Mouse (Mus musculus): Measurements from ENCODE around the gene Slc35f3. TPM values are rescaled to one million over a fixed set of nuclear protein-coding genes. Genes with fewer than 3 reads are reported as not detected.

Gene Slc35f3
- polyA plus RNA-seq, 1 experiment: not detected

DNA sequence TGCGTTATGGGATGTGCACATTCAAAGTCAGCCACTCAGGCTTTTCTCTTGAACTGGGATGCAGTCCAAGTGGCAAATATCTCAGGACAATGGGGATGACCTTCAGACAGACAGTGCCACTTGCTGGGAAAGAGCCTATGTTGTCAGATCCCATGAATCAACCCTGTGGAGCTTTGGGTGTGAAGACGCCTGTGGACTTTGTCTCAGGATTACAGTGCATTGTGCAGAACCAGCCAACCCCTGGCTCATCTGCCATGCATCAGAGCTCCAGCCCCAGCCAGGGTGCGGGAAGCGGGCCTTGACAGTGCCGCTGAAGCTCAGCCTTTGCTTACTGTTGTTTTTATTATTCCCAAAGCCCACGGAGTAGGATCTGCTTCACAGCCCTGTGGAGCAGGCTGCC lies 60.9 kb downstream of the Slc35f3 start:
- Histone ChIP-seq H3K4me3 (ENCODE audit: insufficient read depth, low read length) (no peak overlapping the region), H3K4me1 (ENCODE audit: control insufficient read depth, insufficient read depth, low read length) (no peaks in the 10 kb centered on the region), H3K27ac (ENCODE audit: insufficient read depth, low read depth, low read length) (no peak overlapping the region)
- TF ChIP-seq CTCF (IDR thresholded peaks at IDR 0.05; ENCODE audit: low read depth, low read length): no peak
- TF ChIP-seq POLR2A (IDR thresholded peaks at IDR 0.05; ENCODE audit: borderline replicate concordance, low read depth, low read length): no peak

DNA sequence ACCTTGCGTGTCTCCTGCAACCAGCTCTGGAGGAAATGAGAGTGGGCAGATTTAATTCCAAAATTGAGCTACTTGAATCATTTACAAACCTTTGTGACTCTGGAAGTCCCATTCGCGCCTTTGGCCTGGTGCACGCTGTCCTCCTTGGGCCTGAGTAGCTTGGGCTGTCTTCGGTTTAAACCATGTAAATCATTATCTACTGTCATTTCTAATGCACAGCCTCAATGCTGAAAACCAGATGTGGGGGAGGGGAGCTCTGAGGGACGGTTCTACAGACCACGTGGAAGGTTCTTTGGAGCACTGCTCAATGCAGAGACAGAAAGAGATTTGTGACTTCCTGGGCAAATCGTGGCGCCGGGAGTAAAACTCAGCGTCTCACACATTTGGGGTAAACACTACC lies 61.7 kb downstream of the Slc35f3 start:
- no peak overlapping the region for H3K27ac ChIP-seq (ENCODE audit: insufficient read depth, low read depth, low read length)
- H3K4me1 ChIP-seq (ENCODE audit: control insufficient read depth, insufficient read depth, low read length): no peaks in the 10 kb centered on the region
- H3K4me3 ChIP-seq (ENCODE audit: insufficient read depth, low read length): no peak overlapping the region
- no peak for TF ChIP-seq POLR2A (IDR thresholded peaks at IDR 0.05; ENCODE audit: borderline replicate concordance, low read depth, low read length)
- no peak for TF ChIP-seq CTCF (IDR thresholded peaks at IDR 0.05; ENCODE audit: low read depth, low read length)

DNA sequence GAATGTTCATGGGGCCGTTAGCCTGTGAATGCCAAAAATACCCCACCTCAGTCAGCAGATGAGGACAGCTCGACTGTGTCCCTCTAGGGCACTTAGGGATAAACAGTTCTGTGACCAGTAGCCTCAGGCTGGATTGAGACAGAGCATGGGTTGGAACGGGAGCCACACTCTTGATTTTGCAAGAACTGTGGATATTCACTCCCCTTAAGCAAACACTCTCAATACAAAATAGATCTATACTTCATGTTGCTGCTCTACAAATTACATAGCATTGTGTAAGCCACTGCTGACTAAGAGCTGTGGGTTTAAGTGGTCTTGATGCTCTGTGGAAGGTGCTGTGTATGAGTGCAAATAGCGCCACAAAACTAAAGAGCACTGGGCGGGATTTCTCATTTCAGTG lies 62.3 kb downstream of the Slc35f3 start:
- H3K4me1 ChIP-seq (ENCODE audit: control insufficient read depth, insufficient read depth, low read length): no peaks in the 10 kb centered on the region
- H3K4me3 ChIP-seq (ENCODE audit: insufficient read depth, low read length): no peak overlapping the region
- H3K27ac ChIP-seq (ENCODE audit: insufficient read depth, low read depth, low read length): no peak overlapping the region
- TF ChIP-seq POLR2A (IDR thresholded peaks at IDR 0.05; ENCODE audit: borderline replicate concordance, low read depth, low read length): no peak
- TF ChIP-seq CTCF (IDR thresholded peaks at IDR 0.05; ENCODE audit: low read depth, low read length): no peak

DNA sequence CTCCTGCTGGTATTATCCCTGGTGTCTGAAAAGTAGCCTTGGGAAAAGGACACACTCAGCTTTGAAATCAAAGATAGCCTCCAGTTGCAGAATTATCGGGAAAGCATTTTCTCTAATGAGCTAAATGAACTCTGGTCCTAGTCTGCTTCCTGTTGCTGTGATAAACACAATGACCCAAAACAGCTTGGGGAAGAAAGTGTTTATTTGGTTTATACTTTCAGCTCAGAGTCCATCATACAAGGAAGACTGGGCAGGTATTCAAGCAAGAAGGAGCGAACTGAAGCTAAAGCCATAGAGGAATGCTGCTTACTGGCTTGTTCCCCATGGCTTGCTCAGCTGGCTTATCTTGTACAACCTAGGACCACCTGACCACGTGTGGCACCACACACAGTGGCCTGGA lies 67.9 kb downstream of the Slc35f3 start:
- Histone ChIP-seq H3K4me1 (ENCODE audit: control insufficient read depth, insufficient read depth, low read length) (no peaks in the 10 kb centered on the region), H3K4me3 (ENCODE audit: insufficient read depth, low read length) (no peak overlapping the region), H3K27ac (ENCODE audit: insufficient read depth, low read depth, low read length) (no peak overlapping the region)
- TF ChIP-seq POLR2A (IDR thresholded peaks at IDR 0.05; ENCODE audit: borderline replicate concordance, low read depth, low read length) (no peak), CTCF (IDR thresholded peaks at IDR 0.05; ENCODE audit: low read depth, low read length) (no peak)

DNA sequence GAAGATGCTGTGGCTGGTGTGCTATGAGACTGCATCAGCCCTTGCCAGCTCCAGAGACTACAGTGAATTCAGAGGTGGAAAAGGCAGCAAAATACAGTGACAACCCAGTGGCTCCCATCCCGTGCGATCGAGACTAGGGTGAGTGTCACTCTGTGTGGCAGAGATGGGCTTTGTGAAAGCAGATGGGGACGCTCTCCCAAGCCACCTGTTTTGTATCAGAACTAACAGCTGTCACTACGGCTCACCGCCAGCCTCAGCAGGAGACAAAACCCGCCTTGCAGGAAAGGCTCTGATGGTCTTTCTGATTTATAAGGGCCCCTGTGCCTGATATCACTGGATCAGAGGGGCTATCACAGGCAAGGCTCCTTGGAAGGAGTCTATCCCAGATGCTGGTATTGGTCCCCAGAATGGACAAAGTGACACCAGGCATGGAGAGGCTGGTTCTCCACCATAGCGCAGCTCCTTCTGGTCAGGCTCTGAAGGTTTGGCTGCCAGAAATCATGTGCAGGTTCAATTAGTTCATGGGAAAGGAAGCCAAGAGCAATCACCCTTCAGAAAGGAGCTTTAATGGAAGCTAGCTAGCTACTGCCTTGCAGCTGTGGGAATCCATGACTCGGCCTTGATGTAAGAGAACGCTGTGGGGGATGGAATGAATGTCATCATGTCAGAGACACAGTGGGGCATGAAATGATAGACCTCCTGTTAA lies 70.1 kb downstream of the Slc35f3 start:
- H3K4me1 ChIP-seq (ENCODE audit: control insufficient read depth, insufficient read depth, low read length): no peaks in the 10 kb centered on the region
- no peak overlapping the region for H3K4me3 ChIP-seq (ENCODE audit: insufficient read depth, low read length)
- no peak for TF ChIP-seq CTCF (IDR thresholded peaks at IDR 0.05; ENCODE audit: low read depth, low read length)
- no peak for TF ChIP-seq POLR2A (IDR thresholded peaks at IDR 0.05; ENCODE audit: borderline replicate concordance, low read depth, low read length)
- no peak overlapping the region for H3K27ac ChIP-seq (ENCODE audit: insufficient read depth, low read depth, low read length)

DNA sequence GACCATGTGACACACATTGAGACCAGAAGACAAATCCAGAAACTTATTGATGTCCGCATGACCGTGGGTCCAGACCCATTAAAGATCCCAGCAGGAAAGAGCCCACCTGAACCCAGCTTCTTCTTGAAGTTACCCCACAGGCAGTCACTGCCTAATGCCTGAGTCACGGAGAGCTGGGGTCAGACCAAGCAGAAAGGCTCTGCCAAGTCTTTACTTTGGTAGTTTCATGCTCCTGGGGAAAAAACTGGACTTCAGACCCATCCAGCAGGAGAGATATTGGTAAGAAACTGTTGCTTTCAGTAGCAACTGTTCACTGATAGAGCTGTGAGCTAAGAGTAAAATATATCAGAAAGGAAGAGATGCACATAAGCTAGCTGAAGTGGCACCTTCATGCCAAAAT lies 73.5 kb downstream of the Slc35f3 start:
- no peak overlapping the region for H3K27ac ChIP-seq (ENCODE audit: insufficient read depth, low read depth, low read length)
- no peaks in the 10 kb centered on the region for H3K4me1 ChIP-seq (ENCODE audit: control insufficient read depth, insufficient read depth, low read length)
- H3K4me3 ChIP-seq (ENCODE audit: insufficient read depth, low read length): no peak overlapping the region
- TF ChIP-seq CTCF (IDR thresholded peaks at IDR 0.05; ENCODE audit: low read depth, low read length) (no peak), POLR2A (IDR thresholded peaks at IDR 0.05; ENCODE audit: borderline replicate concordance, low read depth, low read length) (no peak)

DNA sequence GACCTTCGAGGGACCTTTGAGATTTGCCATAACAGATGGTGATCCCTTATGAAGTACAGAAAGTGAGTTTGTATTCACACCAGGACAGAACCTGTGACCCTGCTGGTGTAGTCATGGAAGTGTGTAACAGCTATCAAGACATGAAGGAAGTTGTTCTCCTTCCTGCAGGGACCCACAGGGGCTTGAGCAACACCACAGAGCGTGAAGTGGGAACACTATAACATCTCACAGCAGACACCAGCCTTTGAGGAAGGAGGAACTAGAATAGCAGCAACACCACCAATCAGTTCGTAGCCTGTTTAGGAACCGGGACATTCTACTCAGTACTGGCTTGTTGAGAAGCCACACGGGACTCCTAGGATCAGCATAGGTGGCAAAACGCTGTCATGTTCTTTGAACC lies 81.2 kb downstream of the Slc35f3 start:
- TF ChIP-seq CTCF (IDR thresholded peaks at IDR 0.05; ENCODE audit: low read depth, low read length) (no peak), POLR2A (IDR thresholded peaks at IDR 0.05; ENCODE audit: borderline replicate concordance, low read depth, low read length) (no peak)
- Histone ChIP-seq H3K27ac (ENCODE audit: insufficient read depth, low read depth, low read length) (no peak overlapping the region), H3K4me1 (ENCODE audit: control insufficient read depth, insufficient read depth, low read length) (no peaks in the 10 kb centered on the region), H3K4me3 (ENCODE audit: insufficient read depth, low read length) (no peak overlapping the region)

DNA sequence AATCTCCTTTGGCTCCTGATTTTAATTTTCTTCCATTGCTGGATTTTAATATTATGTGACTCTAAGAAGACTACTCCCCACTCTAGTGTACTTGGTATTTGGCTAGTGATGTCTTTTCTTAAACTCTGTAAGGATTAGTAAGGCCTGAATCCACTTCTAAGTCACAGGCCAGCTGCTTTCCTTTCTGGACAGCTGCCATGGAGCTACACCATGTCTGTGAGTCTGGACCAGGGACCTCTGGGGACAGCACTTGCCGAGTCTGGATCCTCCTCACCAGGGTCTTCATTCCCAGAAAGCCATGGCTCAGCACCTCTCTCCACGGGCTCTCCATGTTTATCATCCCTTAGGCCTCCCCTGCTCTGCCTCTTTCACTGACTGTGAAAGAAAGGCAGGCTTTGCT lies 81.8 kb downstream of the Slc35f3 start:
- no peak overlapping the region for H3K27ac ChIP-seq (ENCODE audit: insufficient read depth, low read depth, low read length)
- TF ChIP-seq CTCF (IDR thresholded peaks at IDR 0.05; ENCODE audit: low read depth, low read length) (no peak), POLR2A (IDR thresholded peaks at IDR 0.05; ENCODE audit: borderline replicate concordance, low read depth, low read length) (no peak)
- H3K4me3 ChIP-seq (ENCODE audit: insufficient read depth, low read length): no peak overlapping the region
- H3K4me1 ChIP-seq (ENCODE audit: control insufficient read depth, insufficient read depth, low read length): no peaks in the 10 kb centered on the region

DNA sequence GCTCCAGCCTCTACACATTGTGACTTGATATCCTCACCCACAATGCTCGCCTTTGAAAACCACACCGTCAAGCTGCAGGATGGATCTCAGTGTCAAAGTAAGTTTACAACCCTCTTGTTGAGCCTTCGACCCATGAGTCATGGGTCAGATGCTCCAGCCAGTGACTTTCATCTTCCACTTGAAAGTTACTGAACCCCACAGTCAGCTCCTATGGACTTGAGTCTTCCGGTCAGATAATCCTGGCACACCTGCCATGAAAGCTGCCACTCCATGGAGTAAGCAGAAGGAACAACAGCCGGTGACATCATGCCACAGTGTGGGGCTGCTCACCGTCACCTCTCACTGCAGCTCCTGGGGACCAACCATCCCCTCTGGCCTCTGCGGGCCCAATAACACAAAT lies 82.9 kb downstream of the Slc35f3 start:
- H3K4me1 ChIP-seq (ENCODE audit: control insufficient read depth, insufficient read depth, low read length): no peaks in the 10 kb centered on the region
- no peak overlapping the region for H3K4me3 ChIP-seq (ENCODE audit: insufficient read depth, low read length)
- H3K27ac ChIP-seq (ENCODE audit: insufficient read depth, low read depth, low read length): no peak overlapping the region
- TF ChIP-seq CTCF (IDR thresholded peaks at IDR 0.05; ENCODE audit: low read depth, low read length) (no peak), POLR2A (IDR thresholded peaks at IDR 0.05; ENCODE audit: borderline replicate concordance, low read depth, low read length) (no peak)

DNA sequence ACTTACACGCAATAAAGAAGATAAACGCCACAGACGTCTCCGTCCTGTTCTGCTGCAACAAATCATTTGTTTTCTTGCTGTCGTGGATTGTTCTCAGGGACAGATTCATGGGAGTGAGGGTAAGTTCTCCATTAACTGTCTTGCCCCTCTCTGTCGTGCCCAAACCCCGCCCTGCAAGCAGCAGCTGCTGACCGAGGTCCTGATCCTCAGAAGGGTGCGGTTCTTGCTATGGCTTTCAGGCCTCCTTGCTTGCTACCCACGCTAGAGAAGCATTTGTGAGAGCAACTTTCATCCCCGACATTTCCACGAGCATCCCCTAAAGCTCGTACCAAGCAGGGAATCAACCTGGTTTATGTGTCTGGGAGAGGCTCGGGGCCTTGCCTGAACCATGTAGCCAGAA lies 83.9 kb downstream of the Slc35f3 start:
- H3K4me1 ChIP-seq (ENCODE audit: control insufficient read depth, insufficient read depth, low read length): no peaks in the 10 kb centered on the region
- no peak for TF ChIP-seq POLR2A (IDR thresholded peaks at IDR 0.05; ENCODE audit: borderline replicate concordance, low read depth, low read length)
- TF ChIP-seq CTCF (IDR thresholded peaks at IDR 0.05; ENCODE audit: low read depth, low read length): no peak
- no peak overlapping the region for H3K27ac ChIP-seq (ENCODE audit: insufficient read depth, low read depth, low read length)
- no peak overlapping the region for H3K4me3 ChIP-seq (ENCODE audit: insufficient read depth, low read length)
